Mouse (Mus musculus): ENCODE measurements at regions not wholly inside any gene's neighbourhood (a gene's known extent, or its start where the extent isn't known, plus 50 kb on each side); places are given as distances from the start of the nearest gene placed in this dataset.
A peak's percentile ranks its signal among the peaks of the same experiment; 100 is the strongest.
"Not testable (repeated sequence)": the region's sequence is repeated elsewhere in the genome, so short reads cannot be mapped to it uniquely, and the experiment has no call there.

DNA sequence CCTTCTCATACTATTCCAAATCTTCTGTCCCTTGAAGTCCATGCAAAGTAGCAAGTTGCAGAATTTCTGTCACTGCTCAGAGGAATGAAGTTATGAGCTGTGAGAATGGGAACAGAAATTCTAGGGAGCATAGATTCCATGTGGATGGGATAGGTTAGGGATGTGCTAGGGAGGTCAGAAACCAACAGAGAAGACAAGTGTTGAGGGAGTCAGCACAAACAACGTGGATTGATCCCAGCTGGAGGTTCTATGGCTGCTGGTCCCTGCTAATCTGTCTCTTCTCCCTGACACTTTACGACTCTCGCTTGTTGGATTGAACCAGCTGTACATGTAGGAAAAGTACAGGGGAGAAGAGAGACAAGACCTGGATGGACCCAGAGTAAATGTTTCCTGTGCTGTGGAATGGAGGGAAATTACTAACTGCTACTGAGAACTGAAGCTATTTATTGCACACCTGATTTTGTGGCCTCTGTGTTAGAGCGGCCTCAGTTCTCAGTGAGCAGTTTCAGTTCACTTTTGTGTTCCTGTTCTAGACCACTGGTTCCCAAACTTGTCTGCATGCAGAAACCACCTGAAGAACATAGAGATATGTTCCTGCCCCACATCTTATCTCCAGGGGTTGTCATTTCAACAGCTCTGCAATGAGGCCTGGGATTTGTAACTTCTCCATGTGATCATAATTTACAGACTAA lies 151.0 kb downstream of the Ube2e3 start:
- peak; percentile 77 to 78 for DNase-seq (ENCODE audit: low spot score in 2 of 2)

DNA sequence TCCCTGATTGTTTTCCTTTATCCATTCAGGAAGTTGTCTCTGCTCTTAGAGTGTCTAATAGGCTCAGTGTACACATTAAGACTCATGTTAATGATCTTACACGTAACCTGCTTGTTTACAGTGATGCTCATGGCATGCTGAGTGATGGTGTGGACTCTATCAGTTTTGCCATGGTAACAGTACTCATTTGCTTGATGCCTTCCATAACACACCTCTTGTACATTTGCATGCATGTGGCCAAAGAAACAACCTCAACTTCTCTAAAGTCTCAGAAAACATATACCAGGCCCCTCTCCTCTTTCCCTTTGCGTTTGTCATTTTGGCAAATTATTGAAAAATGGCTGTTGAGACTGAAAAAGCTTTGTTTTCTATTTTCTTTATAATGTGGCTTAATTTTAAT lies 155.0 kb downstream of the Ube2e3 start:
- DNase-seq (ENCODE audit: low spot score in 2 of 2), result no peak

DNA sequence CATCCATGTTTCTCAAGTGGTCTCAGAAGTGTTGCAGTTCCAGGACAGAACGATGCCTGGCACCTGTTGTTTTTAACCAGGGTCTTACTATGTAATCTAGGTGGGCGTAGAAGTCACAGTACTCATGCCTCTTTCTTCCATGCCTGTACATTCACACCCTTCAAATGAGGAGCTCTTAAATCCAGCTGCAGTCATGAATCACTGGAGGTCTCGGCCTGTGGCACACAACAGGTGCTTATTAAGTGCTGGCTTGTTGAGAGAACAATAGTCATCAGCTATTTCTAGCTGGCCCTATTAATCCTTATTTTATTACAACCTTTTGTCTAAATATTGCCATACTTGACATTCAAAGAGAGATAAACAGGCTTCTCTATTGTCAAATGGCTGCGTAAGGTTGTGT lies 157.8 kb downstream of the Ube2e3 start:
- no peak for DNase-seq (ENCODE audit: low spot score in 2 of 2)

DNA sequence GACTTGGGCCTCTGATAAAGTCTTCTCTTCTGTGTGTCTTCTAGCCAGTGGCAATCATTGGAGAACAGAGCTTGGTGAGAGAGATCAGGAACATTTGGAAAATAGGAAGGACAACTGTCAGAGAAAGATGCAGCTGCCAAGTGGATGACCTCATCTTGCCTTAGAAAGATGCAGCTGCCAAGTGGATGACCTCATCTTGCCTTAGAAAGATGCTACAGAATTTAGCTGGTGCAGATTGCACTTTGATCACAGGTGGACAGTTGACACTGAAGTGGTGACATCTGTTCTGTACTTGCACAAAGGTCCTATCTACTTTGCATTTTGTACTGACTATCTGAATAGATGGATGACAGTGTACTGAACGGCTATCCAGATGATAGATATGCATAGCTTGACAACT lies 163.1 kb downstream of the Ube2e3 start:
- no peak for DNase-seq (ENCODE audit: low spot score in 2 of 2)

DNA sequence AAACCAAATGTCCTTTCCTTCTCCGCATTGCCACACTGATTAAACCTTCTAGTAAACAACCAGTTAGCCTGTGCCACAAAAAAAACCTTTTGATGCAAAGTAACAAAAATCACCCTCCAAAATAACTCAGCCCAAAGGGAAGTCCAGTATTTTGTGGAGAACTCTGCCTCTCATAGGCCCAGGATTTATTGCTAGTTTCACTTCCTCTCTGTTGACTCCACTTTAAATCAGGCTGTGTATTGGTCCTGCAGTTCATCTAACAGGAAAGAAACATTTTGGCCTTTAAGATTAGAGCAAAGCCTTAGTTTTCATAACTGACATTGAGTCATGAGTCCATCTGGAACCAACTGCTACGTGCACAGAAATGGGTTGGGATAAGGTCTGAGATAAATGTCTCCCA lies 168.4 kb downstream of the Ube2e3 start:
- DNase-seq (ENCODE audit: low spot score in 2 of 2), result peak; percentile 24 to 44

DNA sequence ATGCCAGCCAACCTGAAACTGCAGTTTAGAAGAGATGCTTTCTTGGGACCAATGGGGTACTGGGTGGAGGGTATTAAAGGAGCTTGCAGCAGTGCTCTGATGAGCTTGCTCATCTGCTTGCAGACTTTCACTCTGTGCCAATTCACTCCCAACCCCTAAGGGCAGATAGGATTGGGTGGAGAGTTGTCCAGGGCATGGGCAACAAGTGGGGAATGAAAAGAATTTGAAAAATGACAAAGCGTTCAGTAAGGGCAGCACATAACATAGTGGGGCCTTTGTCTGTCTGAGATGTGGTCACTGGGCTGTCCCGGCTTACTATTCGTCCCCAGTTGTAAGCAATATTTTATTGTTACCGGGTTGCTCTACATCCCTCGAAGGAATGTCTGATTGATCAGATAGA lies 170.7 kb downstream of the Ube2e3 start:
- no peak for DNase-seq (ENCODE audit: low spot score in 2 of 2)

DNA sequence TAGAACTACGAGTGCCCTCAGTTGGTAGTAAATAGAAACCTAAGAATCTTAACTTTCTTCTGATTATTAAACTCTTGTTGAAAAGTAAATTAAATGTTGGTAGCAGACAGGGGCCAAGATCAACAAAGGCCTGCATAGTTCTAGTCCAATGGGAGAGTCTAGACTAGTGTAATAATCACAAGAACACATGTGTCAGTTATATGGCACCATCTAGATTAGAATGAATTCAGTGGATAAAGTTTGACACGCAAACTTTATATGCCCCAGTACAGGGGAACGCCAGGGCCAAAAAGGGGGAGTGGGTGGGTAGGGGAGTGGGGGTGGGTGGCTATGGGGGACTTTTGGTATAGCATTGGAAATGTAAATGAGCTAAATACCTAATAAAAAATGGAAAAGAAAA lies 176.9 kb downstream of the Ube2e3 start:
- DNase-seq (ENCODE audit: low spot score in 2 of 2), result not testable (repeated sequence)

DNA sequence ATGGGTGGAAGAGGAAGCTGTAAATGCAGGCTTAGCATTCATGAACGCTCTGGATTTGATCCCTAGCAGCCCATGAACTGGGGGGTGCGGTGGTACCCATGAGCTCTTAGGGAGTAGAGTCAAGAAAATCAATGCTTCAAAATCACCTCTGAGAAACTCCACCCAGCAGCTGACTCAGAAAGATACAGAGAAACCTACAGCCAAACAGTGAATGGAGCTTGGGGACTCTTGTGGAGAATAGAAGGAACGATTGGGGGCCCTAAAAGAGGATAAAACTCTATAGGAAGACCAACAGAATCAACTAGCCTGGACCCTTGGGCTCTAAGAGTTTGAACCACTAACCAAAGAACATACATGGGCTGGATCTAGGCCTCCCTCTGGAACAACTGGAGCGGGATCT lies 177.6 kb downstream of the Ube2e3 start:
- no peak for DNase-seq (ENCODE audit: low spot score in 2 of 2)

DNA sequence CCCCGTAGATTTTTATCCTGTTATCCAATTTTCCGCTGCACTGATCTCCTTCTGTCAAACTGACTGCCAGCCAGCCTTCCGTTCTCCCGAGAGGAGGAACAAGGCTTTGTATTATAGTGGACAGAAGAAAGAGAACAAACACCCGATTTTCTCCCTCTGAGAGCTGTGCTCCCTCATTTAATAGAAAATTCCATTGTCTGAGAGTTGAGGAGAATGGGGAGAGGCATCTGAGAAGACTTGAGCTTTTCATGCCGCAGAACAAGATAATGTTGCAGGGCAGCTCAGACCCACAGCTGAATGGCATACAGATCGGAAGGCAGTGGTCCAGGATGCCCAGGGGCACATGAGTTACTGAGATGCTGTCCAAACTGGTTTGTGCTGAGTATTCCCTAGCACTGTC lies 180.1 kb downstream of the Ube2e3 start:
- DNase-seq (ENCODE audit: low spot score in 2 of 2), result no peak

DNA sequence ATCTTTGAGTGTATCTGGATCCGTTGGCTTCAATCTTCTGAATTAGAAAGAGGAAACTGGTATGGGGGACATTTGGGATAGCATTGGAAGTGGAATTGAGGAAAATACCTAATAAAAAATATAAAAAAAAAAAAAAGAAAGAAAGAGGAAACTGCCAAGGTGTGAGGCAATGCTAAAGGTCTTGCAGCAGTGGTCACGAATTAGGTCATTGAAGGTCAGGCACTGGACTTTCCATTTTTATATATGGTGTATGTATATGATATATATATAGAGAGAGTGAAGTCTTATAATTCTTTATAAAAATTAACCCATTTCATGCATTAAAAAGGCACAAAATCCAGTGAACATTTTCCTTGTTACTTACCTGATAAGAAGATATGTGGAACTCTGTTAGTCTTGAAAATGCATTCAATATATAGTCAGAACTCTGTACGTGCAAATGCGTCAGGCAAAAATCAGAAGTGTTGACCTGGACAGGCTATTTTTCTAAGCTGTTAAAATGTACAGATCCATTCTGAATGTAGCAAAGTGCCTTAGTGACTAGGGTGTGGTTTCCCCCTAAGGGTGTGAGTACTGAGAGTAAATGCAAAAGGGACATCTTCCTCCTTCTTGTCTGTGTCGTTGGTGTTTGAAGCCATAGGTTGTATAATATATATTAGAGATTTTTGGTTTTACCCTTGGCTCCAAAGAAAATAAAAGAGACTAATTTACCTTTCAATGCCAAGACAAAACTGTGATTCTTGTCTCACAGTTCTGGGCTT lies 181.0 kb downstream of the Ube2e3 start:
- no peak for DNase-seq (ENCODE audit: low spot score in 2 of 2)

DNA sequence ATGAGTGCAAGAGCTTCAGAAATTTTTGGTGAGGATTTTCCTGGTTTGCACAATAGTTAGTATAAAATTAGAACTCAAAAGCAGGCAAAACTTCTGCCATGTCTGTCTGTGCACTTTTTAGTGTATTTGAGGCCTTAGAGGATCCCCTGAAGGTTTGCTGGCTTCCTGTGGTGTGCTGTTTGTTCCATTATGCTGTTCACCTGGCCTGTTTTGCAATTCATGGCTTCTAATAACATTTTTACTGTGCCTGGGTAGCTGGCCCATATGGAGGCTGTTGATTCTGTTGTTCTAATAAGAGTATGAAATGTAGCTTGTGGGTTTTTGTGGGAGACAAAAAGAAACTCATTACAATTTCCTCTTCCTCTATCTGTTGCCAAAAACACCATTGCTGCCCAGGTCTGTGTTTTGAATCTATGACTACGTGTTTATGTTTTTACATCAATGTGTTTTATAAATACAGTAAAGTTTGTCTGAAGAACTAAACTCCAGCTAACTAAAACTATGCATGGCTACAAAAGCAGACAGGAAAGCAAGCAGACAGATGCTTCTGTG lies 182.6 kb downstream of the Ube2e3 start:
- peak in 1 of 2 experiments; percentile 16 for DNase-seq (ENCODE audit: low spot score in 2 of 2)

DNA sequence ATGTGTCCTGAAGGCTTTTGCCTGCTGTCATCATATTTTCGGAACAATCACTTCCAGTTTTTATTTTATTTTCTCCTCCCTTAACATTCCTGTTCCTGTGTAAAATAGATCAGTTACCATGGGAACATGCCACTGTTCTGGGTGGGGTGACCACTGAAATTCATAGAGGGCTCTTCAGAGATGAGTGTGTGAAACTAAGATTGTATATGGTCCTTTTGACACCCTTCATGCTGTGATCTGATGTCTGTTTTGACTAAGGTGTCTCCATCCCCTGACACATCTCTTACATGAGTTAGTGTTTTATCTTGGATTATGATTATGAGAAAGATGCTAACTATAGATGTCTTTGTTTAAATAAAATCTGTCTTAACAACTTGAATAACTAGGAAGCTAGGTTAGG lies 184.3 kb downstream of the Ube2e3 start:
- no peak for DNase-seq (ENCODE audit: low spot score in 2 of 2)

DNA sequence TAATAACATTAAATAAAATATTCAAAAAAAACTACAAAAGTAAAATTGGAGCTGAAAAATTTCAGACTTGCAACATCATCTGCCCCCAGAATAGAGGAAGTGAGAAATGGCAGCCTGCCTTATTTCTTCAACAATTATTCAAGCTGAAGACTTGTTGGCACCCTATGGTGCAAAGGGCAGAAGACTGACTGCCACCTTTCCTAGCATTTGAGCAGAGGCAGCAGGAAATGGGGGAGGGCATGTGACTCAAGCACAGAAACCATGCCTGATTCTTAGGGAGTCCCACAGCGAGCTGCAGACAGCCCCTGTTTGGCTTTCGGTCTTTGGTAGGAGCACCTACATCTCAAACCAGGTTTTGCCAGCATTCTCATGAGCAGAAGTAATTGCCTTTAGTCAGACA lies 188.2 kb downstream of the Ube2e3 start:
- DNase-seq (ENCODE audit: low spot score in 2 of 2), result peak; percentile 77 to 83

DNA sequence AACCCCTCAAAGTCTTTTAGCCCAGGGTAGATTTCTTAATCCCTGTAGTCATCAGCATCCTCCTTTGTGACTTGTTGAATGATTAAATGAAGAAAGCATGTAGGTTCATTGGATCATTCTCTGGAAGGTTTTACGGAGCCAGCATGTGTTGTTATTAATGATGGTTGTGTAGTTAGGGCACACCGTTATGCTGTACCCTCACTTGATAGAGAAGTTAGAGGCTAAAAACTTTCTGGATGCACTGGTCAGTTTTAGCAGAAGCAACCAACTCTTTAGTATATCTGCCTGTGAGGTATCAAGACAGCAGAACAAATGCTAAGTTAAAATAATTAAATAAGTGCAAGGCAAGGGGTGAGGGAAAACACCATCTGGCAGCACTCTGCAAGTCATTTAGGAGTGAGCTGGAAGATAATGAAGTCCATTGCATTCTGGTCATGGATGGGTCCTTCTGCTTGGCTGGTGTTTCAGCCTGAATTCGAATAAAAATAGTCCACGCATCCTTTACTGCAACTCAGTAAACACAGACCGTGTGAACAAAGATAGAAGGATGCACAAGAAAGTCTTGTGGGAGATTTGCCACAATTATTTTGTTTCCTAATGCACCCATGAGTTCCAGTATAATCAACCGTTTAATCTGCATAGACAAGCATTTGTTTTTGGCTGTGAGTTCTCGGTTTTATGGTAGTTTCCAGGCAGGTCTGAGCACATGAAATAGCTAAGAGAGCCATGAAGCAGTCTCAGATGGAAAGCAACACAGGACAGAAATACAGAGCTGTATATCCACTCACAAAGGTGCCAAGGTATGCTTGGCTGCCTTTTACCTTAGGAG lies 191.4 kb downstream of the Ube2e3 start:
- no peak for DNase-seq (ENCODE audit: low spot score in 2 of 2)

DNA sequence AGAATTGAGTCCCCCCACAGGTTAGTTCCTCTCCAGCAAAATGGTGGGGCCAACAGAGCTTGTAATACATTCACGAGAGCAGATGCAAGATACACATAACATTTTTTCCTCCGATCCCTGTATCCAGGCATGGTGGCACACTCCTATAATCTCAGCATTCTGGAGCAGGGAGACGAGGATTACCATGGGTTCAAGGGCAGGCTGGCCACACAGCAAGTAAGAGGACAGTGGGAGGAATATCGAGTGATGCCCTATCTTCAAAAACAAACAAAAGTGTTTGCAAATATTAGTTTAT lies 192.0 kb downstream of the Ube2e3 start:
- DNase-seq (ENCODE audit: low spot score in 2 of 2), result no peak

DNA sequence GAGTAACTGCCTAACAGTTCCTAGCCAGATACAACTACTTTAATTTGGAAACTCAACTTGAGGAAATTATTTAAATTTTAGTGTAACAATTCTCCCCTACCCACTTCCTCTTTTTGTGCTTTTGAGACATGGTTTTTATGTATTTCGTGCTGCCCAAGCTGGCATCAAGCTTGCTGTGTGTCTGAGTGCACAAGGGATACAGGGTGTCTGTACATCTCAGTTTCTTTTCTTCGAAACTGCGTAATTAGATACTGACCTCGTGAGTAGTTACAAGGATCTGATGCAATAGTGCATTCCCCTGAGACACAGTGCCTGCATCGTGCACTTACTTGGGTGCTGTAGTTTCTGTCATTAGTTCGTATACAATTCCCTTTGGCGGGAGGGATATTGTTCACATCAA lies 192.4 kb downstream of the Ube2e3 start:
- DNase-seq (ENCODE audit: low spot score in 2 of 2), result peak; percentile 64 to 70

DNA sequence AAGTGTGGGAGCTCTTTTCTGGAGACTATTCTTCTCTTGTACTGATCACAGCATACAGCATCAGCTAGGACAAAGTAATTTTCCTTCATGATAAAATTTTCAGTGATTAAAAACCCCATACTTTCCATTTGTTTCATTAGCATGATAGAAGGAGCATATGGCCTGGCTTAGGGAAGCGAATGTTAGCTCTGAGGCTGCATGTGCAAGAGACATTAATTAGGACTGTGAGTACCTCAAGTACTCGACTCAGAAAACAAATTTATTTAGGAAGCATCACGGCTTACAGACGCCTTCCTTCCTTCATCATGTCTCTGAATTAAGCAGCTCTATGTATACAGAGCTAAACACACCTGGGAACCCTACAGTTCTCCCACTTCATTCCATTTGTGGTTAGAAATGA lies 193.6 kb upstream of the Itga4 start:
- DNase-seq (ENCODE audit: low spot score in 2 of 2), result no peak

DNA sequence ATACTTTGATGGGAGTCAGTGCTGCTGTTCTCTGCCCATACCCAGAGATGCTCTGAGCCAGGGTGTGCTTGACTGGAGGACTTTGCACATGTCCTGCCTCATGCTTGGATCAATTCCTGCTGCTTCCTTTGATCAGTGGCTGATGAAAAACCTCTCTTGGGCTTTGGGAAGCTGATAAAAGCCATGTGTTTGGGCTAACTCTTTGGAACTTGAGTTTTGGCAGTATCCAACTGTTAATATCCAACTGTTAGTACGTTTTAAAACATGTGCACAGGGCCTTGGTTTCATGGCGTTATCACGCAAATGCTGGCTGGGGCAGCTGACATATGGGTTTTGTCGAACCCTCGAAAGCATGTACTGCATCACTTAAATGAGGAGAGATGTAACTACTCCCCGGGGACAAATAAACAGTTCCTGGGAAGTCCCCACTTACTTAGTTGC lies 193.0 kb upstream of the Itga4 start:
- DNase-seq (ENCODE audit: low spot score in 2 of 2), result peak; percentile 10 to 34

DNA sequence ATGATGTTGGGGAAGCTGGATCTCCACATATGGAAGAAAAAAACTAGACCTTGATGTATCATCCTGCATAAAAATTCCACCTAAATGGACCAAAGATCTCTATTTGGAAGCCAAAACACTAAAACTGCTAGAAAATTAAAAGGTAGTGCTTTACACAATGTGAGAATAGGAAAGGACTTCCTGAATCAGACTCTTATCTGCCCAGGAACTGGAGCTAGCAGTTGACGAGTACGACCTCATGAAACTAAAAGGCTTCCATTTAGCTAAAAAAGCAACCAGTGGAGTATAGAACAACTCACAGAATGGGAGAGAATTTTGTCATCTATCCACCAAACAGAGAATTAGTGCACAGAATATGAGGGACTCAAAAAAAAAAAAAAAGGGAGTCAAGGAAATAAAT lies 191.6 kb upstream of the Itga4 start:
- no peak for DNase-seq (ENCODE audit: low spot score in 2 of 2)

DNA sequence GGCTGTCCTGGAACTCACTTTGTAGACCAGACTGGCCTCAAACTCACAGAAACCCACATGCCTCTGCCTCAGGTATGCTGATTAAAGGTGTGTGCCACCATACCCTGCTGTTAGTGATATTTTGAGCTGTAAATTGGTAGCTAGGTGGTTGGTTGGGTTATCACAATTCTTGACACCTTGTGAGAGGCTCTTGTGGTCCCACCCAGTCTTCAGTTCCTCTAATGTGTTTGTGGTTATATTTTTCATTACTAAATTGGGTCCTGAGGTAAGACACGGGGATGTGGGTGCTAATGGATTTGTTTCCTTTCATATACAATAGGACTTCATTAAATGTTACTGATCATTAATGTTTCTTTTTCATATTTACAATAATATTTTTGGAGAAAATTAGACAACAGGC lies 189.9 kb upstream of the Itga4 start:
- peak; percentile 40 to 58 for DNase-seq (ENCODE audit: low spot score in 2 of 2)

DNA sequence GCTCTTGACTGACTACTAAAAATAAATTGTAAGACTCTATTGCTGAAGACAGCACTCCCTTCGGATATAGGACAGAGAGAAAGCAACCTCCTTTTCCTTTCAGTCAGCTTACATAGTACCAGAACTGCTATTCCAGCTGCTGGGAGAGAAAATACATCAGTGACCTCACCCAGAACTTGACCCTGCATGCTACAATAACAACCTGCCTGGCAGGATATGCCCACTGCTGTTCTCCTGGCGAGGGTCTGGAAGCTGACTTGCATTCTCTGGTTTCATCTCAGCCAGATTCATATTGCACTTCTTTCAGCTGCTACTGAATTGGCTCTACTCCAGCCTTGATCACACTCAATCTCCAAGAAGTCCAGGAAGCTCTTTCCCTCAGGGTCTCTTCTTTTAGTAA lies 179.1 kb upstream of the Itga4 start:
- no peak for DNase-seq (ENCODE audit: low spot score in 2 of 2)

DNA sequence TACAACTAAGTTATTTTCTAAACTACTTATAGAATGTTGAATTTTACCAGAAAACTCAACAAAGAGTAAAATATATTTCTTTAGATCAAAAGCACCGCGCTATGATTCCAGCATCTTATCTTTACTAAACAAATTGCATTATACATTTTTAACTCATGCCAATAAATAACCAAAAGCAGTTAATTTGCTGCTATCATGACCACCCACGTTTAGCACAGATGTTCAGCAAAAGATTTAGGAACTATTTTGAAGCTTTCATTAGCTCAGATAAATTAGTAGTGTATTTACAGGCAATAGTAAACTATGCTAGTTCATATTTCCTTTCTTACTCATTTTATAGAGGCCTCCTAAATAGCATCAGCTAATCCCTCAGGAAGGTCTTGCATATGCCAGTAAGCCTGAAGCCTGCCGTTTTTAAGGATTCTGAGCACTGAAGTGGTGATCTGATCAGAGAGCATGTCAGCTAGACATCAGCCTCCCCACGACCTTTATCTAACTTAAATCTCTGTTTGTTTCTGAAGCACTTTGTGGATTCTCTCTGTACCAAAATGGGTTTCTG lies 176.3 kb upstream of the Itga4 start:
- DNase-seq (ENCODE audit: low spot score in 2 of 2), result no peak

All from spleen, postnatal 36 days (tissue).